Mouse (Mus musculus): Measurements from ENCODE around the gene Kdm2a. TPM values are rescaled to one million over a fixed set of nuclear protein-coding genes. Genes with fewer than 3 reads are reported as not detected.

Kdm2a gene
- polyA plus RNA-seq, 1 experiment from 2014 or later, result 42.0 TPM

DNA sequence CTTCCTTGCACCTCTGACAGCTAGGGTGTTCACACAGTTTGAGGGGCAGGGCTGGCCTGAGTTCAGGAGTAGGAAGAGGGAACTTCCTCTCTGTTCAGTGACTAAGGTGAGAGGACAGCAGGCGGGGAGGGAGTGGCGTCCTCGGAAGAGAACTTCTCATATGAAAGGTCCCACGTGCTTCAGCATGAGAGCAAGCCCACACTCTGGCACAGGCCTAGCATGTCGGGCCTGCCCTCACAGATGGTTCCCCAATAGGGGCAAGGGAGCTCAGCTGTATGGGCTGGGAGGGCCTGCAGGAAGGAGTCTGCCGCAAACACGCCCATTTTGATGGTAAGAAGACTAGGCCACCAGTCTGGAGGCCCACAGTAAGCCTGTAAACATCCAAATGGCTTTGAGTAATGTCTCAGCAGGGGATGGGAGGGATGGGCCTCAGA, 97.8 kb downstream of the Kdm2a start:
- Histone ChIP-seq H3K4me2 (no peak overlapping the region), H3K4me3 (ENCODE audit: low read depth, low read length) (no peak overlapping the region), H3K9ac (ENCODE audit: low read length) (0 out of 2 replicates have a peak overlapping the region, but pooled peaks have one; percentile 9), H3K27ac (ENCODE audit: low read depth, low read length) (no peak overlapping the region), H3K36me3 (ENCODE audit: control insufficient read depth, insufficient read depth, low read length) (0 out of 2 replicates have a peak, but pooled peaks cover 2% of the 10 kb centered on the region), H3K27me3 (ENCODE audit: control insufficient read depth, insufficient read depth, low read length) (no peaks in the 10 kb centered on the region), H3K4me1 (ENCODE audit: control insufficient read depth, insufficient read depth, low read length) (peaks cover 29% of the 10 kb centered on the region), H3K9me3 (ENCODE audit: control insufficient read depth, low read length) (no peaks in the 10 kb centered on the region)
- 57% methylated on average over 7 of the region's 7 CpGs for WGBS
- DNase-seq (ENCODE audit: low spot score, missing footprints) (no peak), ATAC-seq (ENCODE audit: low FRiP score) (no peak)

DNA sequence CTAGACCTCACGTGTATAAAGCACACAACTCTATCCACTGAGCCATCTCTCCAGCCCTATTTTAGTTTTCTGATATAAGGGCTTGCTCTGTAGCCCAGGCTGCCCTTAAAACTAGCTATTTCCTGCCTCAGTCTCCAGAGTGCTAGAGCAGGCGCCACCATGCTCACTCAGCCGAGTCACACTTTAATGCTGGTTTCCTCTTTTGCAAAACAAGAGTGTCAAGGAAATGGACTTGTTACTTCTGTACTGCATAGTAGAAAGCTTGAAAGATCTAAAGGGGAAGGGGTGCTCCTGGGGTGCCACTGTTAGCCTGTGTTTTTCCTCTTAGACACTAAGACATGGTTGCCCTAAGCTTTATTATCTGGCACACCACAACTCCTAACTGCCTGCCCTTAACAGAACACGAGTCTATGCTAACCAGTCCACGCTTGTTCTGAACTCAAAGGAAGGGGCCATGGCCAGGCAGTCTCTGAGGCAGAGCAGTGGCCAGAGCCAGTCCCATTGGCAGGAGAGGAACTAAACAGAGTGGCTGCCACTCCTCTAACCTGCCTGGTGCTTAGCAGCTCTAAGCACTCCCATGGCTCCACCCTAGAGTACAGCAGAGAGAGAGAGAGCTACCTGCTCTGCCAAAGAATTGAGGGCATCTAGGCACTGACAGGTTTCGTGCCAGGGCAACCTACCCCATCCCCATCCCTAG, 98.4 kb downstream of the Kdm2a start:
- H3K36me3 ChIP-seq (ENCODE audit: control insufficient read depth, insufficient read depth, low read length), result 0 out of 2 replicates have a peak, but pooled peaks cover 2% of the 10 kb centered on the region
- no peak overlapping the region for H3K27ac ChIP-seq (ENCODE audit: low read depth, low read length)
- no peaks in the 10 kb centered on the region for H3K9me3 ChIP-seq (ENCODE audit: control insufficient read depth, low read length)
- no peak overlapping the region for H3K4me2 ChIP-seq
- H3K4me3 ChIP-seq (ENCODE audit: low read depth, low read length), result no peak overlapping the region
- ATAC-seq (ENCODE audit: low FRiP score) (no peak), DNase-seq (ENCODE audit: low spot score, missing footprints) (peak; percentile 31)
- no peaks in the 10 kb centered on the region for H3K27me3 ChIP-seq (ENCODE audit: control insufficient read depth, insufficient read depth, low read length)
- peaks cover 23% of the 10 kb centered on the region for H3K4me1 ChIP-seq (ENCODE audit: control insufficient read depth, insufficient read depth, low read length)
- WGBS, result 81% methylated on average over 6 of the region's 6 CpGs
- 0 out of 2 replicates have a peak overlapping the region, but pooled peaks have one; percentile 9 for H3K9ac ChIP-seq (ENCODE audit: low read length)

DNA sequence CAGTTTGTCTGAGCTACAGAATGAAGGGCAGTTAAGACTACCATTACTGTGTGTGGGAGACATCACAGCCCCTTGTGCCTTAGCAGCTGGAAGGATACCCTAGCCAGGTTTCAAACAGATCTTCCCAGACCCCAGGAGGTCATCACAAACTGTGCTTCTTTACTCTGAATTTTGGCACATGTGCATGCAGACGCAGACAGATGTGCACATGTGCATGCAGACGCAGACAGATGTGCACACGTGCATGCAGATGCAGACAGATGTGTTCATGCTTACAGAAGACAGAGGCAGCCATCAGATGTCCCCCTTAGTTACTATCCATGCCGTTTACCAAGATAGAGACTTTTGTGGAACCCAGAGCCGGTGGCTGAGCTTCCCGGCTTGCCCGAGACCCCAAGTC, 99.0 kb downstream of the Kdm2a start:
- H3K9me3 ChIP-seq (ENCODE audit: control insufficient read depth, low read length), result no peaks in the 10 kb centered on the region
- DNase-seq (ENCODE audit: low spot score, missing footprints) (peak; percentile 10), ATAC-seq (ENCODE audit: low FRiP score) (no peak)
- 93% methylated on average over 7 of the region's 7 CpGs for WGBS
- no peak overlapping the region for H3K4me3 ChIP-seq (ENCODE audit: low read depth, low read length)
- H3K36me3 ChIP-seq (ENCODE audit: control insufficient read depth, insufficient read depth, low read length), result 0 out of 2 replicates have a peak, but pooled peaks cover 2% of the 10 kb centered on the region
- peaks cover 18% of the 10 kb centered on the region for H3K4me1 ChIP-seq (ENCODE audit: control insufficient read depth, insufficient read depth, low read length)
- no peaks in the 10 kb centered on the region for H3K27me3 ChIP-seq (ENCODE audit: control insufficient read depth, insufficient read depth, low read length)
- H3K9ac ChIP-seq (ENCODE audit: low read length), result no peak overlapping the region
- no peak overlapping the region for H3K27ac ChIP-seq (ENCODE audit: low read depth, low read length)
- no peak overlapping the region for H3K4me2 ChIP-seq

DNA sequence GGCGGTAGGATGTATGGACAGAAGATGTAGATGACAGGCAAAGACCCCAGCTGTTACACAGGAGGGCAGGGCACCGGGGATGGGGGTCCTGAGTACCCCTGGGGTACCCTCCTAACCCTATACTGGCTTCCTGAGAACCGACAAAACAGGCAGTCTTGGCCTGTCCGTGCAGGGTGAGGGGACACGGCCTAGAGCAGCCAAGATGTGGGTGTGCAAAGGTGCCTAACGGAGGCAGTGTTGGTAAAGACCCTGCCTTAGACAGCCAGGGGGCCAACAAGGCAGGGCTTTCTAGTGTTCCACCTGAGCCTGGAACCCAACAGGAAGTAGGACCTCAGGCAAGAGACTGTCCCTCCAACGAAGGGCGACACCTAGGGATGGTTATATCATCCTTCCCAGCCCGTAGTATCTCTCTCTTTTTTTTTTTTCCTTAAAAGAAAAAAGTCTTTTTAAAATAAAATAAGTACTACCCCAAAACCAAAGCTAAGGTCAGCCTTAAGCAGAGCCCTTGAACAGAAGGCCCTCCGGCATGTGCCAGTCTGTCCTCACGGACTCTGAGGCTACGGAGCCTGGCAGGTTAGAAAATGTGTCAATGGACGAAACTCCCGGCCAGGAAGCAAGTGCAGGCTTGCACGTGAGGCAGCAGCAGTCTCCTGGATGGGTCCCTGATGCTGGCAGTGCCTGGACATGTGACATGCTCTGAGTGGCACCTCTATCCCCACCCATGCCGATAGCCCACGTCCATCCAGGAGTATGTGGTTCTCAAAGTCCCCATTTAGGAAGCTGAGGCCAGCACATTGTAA, 99.6 kb downstream of the Kdm2a start:
- peak; percentile 53 for DNase-seq (ENCODE audit: low spot score, missing footprints)
- ATAC-seq (ENCODE audit: low FRiP score), result no peak
- WGBS, result 90% methylated on average over 17 of the region's 17 CpGs
- Histone ChIP-seq H3K4me3 (ENCODE audit: low read depth, low read length) (no peak overlapping the region), H3K4me1 (ENCODE audit: control insufficient read depth, insufficient read depth, low read length) (peaks cover 17% of the 10 kb centered on the region), H3K27ac (ENCODE audit: low read depth, low read length) (no peak overlapping the region), H3K27me3 (ENCODE audit: control insufficient read depth, insufficient read depth, low read length) (no peaks in the 10 kb centered on the region), H3K4me2 (no peak overlapping the region), H3K9ac (ENCODE audit: low read length) (no peak overlapping the region), H3K36me3 (ENCODE audit: control insufficient read depth, insufficient read depth, low read length) (0 out of 2 replicates have a peak, but pooled peaks cover 2% of the 10 kb centered on the region), H3K9me3 (ENCODE audit: control insufficient read depth, low read length) (no peaks in the 10 kb centered on the region)

GRCm38 (mm10) chr19:4297851-4298250, 100.2 kb downstream of the Kdm2a start:
- DNase-seq (ENCODE audit: low spot score, missing footprints) (peak; percentile 10), ATAC-seq (ENCODE audit: low FRiP score) (no peak)
- Histone ChIP-seq H3K36me3 (ENCODE audit: control insufficient read depth, insufficient read depth, low read length) (peaks cover 2% of the 10 kb centered on the region; the same call in 1 of the 2 replicates), H3K27me3 (ENCODE audit: control insufficient read depth, insufficient read depth, low read length) (no peaks in the 10 kb centered on the region), H3K4me1 (ENCODE audit: control insufficient read depth, insufficient read depth, low read length) (peaks cover 17% of the 10 kb centered on the region), H3K9ac (ENCODE audit: low read length) (no peak overlapping the region), H3K9me3 (ENCODE audit: control insufficient read depth, low read length) (no peaks in the 10 kb centered on the region), H3K27ac (ENCODE audit: low read depth, low read length) (no peak overlapping the region), H3K4me2 (no peak overlapping the region), H3K4me3 (ENCODE audit: low read depth, low read length) (no peak overlapping the region)
- WGBS, result 91% methylated on average over 5 of the region's 5 CpGs

GRCm38 (mm10) chr19:4296611-4297010, 101.5 kb downstream of the Kdm2a start:
- Histone ChIP-seq H3K4me3 (ENCODE audit: low read depth, low read length) (no peak overlapping the region), H3K4me2 (no peak overlapping the region), H3K27me3 (ENCODE audit: control insufficient read depth, insufficient read depth, low read length) (no peaks in the 10 kb centered on the region), H3K36me3 (ENCODE audit: control insufficient read depth, insufficient read depth, low read length) (peaks cover 7% of the 10 kb centered on the region), H3K9me3 (ENCODE audit: control insufficient read depth, low read length) (no peaks in the 10 kb centered on the region), H3K4me1 (ENCODE audit: control insufficient read depth, insufficient read depth, low read length) (peaks cover 7% of the 10 kb centered on the region), H3K9ac (ENCODE audit: low read length) (no peak overlapping the region), H3K27ac (ENCODE audit: low read depth, low read length) (no peak overlapping the region)
- WGBS, result 85% methylated on average over 2 of the region's 2 CpGs
- ATAC-seq (ENCODE audit: low FRiP score), result no peak
- DNase-seq (ENCODE audit: low spot score, missing footprints), result no peak

- DNase-seq (ENCODE audit: low spot score, missing footprints), result no peak
- H3K9ac ChIP-seq (ENCODE audit: low read length), result no peak overlapping the region
- H3K27me3 ChIP-seq (ENCODE audit: control insufficient read depth, insufficient read depth, low read length), result no peaks in the 10 kb centered on the region
- H3K4me3 ChIP-seq (ENCODE audit: low read depth, low read length), result no peak overlapping the region
- peaks cover 2% of the 10 kb centered on the region; the same call in 1 of the 2 replicates for H3K4me1 ChIP-seq (ENCODE audit: control insufficient read depth, insufficient read depth, low read length)
- no peak overlapping the region for H3K27ac ChIP-seq (ENCODE audit: low read depth, low read length)
- peaks cover 7% of the 10 kb centered on the region for H3K36me3 ChIP-seq (ENCODE audit: control insufficient read depth, insufficient read depth, low read length)
- 88% methylated on average over 4 of the region's 4 CpGs for WGBS
- ATAC-seq (ENCODE audit: low FRiP score), result no peak
- H3K4me2 ChIP-seq, result no peak overlapping the region
- no peaks in the 10 kb centered on the region for H3K9me3 ChIP-seq (ENCODE audit: control insufficient read depth, low read length)
Measured at GRCm38 (mm10) chr19:4295391-4295790, 102.7 kb downstream of the Kdm2a start.

DNA sequence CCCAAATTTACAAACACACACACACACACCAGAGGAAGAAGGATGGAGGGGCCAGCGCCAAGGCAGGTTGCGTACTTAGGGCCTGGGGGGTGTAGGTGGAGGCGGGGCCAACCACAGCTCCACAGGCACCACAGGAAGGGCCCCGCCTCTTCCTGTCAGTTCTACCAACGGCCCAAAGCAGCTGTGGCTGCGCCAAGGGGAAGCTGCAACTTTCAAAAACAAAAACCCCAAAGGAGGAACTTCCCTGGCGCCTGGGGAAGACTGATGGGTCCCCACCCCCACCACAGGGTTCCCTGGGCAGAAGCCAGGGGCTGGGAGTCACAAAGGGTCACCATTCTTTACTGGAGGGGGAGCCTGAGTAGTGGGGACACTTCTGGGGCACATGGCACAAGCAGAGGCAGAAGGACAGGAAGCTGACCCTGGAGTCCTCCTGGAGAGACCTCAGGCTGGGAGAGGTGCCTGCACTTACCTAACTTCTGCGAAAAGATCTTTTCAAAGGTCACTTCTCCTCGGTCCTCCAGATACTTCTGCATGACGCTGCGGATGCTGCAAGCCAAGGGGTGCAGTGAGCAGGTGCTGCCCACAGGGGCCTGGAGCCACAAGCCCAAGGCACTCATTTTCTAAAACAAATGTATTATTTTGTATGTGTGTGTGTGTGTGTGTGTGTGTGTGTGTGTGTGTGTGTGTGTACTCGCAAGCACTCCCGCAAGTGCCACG, 103.5 kb downstream of the Kdm2a start:
- 70% methylated on average over 14 of the region's 14 CpGs for WGBS
- Histone ChIP-seq H3K4me2 (no peak overlapping the region), H3K27me3 (ENCODE audit: control insufficient read depth, insufficient read depth, low read length) (no peaks in the 10 kb centered on the region), H3K9ac (ENCODE audit: low read length) (no peak overlapping the region), H3K27ac (ENCODE audit: low read depth, low read length) (no peak overlapping the region), H3K4me3 (ENCODE audit: low read depth, low read length) (no peak overlapping the region), H3K4me1 (ENCODE audit: control insufficient read depth, insufficient read depth, low read length) (no peaks in the 10 kb centered on the region), H3K36me3 (ENCODE audit: control insufficient read depth, insufficient read depth, low read length) (peaks cover 11% of the 10 kb centered on the region), H3K9me3 (ENCODE audit: control insufficient read depth, low read length) (no peaks in the 10 kb centered on the region)
- no peak for DNase-seq (ENCODE audit: low spot score, missing footprints)
- ATAC-seq (ENCODE audit: low FRiP score), result no peak
